Mouse (Mus musculus): Measurements from ENCODE around the gene Zfp266. TPM values are rescaled to one million over a fixed set of nuclear protein-coding genes. Genes with fewer than 3 reads are reported as not detected.

The Zfp266 gene
- polyA plus RNA-seq, 1 experiment from 2014 or later = 75.9 TPM

DNA sequence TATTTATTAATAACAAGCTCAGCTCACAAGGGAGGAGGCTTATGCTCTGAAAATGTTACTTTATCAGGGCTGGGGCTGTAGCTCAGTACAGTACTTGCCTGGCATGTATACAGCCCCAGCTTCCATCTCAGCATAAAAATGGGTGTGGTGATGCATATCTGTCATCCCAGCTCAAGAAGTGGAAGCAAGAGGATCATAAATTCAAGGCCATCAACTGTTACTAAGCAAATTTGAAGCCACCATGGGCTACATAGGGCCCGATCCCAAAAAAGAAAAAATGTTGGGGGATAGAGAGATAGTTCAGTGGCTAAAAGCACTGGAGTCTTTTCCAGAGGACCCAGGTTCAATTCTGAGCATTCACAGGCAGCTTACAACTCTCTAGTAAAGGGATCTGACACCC is 44.6 kb downstream of the Zfp266 start:
- Histone ChIP-seq H3K27me3 (ENCODE audit: insufficient read depth, poor library complexity, severe bottlenecking) (no peaks in the 10 kb centered on the region), H3K9me3 (no peaks in the 10 kb centered on the region), H3K27ac (no peak overlapping the region), H3K4me3 (no peak overlapping the region), H3K4me1 (no peaks in the 10 kb centered on the region), H3K36me3 (peaks cover 77% of the 10 kb centered on the region)
- 96% methylated on average over 1 of the region's 1 CpGs for WGBS
- no peak for DNase-seq (ENCODE audit: low spot score)

DNA sequence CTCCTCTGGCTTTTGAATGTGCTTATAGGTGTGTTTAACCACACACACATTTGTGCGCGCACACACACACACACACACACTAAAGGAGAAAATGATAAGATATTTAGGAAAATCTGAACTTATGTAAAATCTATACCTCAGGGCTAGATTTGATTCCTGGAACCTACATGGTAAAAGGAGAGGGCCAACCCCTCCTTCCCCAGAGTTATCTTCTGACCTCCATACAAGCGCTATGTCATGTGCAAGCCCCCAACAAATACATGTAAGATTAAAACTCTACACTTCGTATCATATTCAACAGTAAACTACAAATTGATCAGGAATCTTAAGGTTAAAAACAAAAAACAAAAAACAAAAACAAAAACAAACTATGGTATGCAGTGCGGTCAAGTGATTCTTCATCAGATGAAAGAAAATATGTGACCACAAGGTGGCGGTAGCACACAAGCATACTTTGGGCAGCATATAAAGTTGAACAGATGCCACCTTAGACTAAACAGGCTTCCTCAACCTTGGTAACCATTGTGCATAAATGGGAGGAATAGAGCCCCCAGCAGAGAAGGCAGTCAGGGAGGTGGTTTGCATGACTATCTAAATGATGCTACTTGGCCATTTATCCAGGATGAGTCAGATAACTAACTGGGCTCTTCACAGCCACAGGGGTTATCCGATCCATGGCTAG is 54.3 kb downstream of the Zfp266 start:
- Histone ChIP-seq H3K27ac (no peak overlapping the region), H3K9me3 (peaks cover 25% of the 10 kb centered on the region), H3K36me3 (peaks cover 33% of the 10 kb centered on the region), H3K4me1 (no peaks in the 10 kb centered on the region), H3K4me3 (no peak overlapping the region), H3K27me3 (ENCODE audit: insufficient read depth, poor library complexity, severe bottlenecking) (0 out of 2 replicates have a peak, but pooled peaks cover 3% of the 10 kb centered on the region)
- 53% methylated on average over 7 of the region's 7 CpGs for WGBS
- no peak for DNase-seq (ENCODE audit: low spot score)

- WGBS = under 1% methylated on average over 48 of the region's 48 CpGs
- no peaks in the 10 kb centered on the region for H3K9me3 ChIP-seq
- H3K27ac ChIP-seq = peak within 1 kb of the TSS; percentile 91
- H3K27me3 ChIP-seq (ENCODE audit: insufficient read depth, poor library complexity, severe bottlenecking) = 0 out of 2 replicates have a peak, but pooled peaks cover 3% of the 10 kb centered on the region
- DNase-seq (ENCODE audit: low spot score) = peak; percentile 94
- H3K36me3 ChIP-seq = peaks cover 28% of the 10 kb centered on the region
- H3K4me3 ChIP-seq = peak within 1 kb of the TSS; percentile 86
- peaks cover 12% of the 10 kb centered on the region for H3K4me1 ChIP-seq
These were observed 61.6 kb downstream of the Zfp266 start, which contains the start of gene Zfp26 for GRCm38 (mm10) chr9:20459377-20460317. Gene Zfp26, minus strand, starts transcription at chr9:20460162.

DNA sequence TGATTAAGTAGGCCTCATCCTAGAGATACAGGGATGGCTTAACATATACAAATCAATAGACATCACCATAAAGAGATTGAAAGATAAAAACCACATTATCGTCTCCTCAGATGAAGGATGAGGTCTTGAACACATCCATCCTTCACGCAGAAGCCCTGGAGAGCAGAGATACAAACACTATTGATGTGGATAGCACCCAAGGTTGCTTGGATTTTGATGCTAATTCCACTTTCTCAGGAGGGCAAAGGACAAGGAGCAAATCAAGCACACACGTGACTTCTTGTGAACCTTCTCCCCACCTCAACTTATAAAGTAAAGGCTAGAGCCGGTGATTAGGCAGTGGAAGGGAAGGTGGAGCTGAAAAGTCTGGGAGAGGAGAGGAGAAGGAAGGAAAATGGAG is 67.6 kb downstream of the Zfp266 start:
- H3K27ac ChIP-seq = no peak overlapping the region

GRCm38 (mm10) chr9:20451493-20451892 is 69.7 kb downstream of the Zfp266 start:
- 92% methylated on average over 1 of the region's 1 CpGs for WGBS
- Histone ChIP-seq H3K4me1 (0 out of 2 replicates have a peak, but pooled peaks cover 2% of the 10 kb centered on the region), H3K36me3 (peaks cover 59% of the 10 kb centered on the region), H3K9me3 (no peaks in the 10 kb centered on the region), H3K4me3 (no peak overlapping the region), H3K27ac (no peak overlapping the region), H3K27me3 (ENCODE audit: insufficient read depth, poor library complexity, severe bottlenecking) (no peaks in the 10 kb centered on the region)
- no peak for DNase-seq (ENCODE audit: low spot score)

More for the DNA sequence above, 67.6 kb downstream of the Zfp266 start:
- no peaks in the 10 kb centered on the region for H3K27me3 ChIP-seq (ENCODE audit: insufficient read depth, poor library complexity, severe bottlenecking)
- peaks cover 59% of the 10 kb centered on the region for H3K36me3 ChIP-seq
- H3K4me3 ChIP-seq = no peak overlapping the region
- 86% methylated on average over 4 of the region's 4 CpGs for WGBS
- H3K4me1 ChIP-seq = peaks cover 9% of the 10 kb centered on the region
- no peaks in the 10 kb centered on the region for H3K9me3 ChIP-seq
- DNase-seq (ENCODE audit: low spot score) = no peak

Other genes with a start within 250 kb of the Zfp266 start
- gene Olfr39, start 239.1 kb downstream of the Zfp266 start, polyA plus RNA-seq (2016; fragmentation: Nextera tagmentation; extraction: Ambion mirVana) = not detected in 2 replicates
- not detected in 2 replicates for gene Olfr873, start 222.9 kb downstream of the Zfp266 start, polyA plus RNA-seq (2016; fragmentation: Nextera tagmentation; extraction: Ambion mirVana)
- gene Olfr18, start 185.3 kb downstream of the Zfp266 start, polyA plus RNA-seq (2016; fragmentation: Nextera tagmentation; extraction: Ambion mirVana) = 0.06 TPM in 1 of 2 replicates, not detected in the other
- 20.9 and 25.0 TPM in 2 replicates for gene Zfp560, start 136.2 kb downstream of the Zfp266 start, polyA plus RNA-seq (2016; fragmentation: Nextera tagmentation; extraction: Ambion mirVana)
- 15.5 and 16.9 TPM in 2 replicates for gene Zfp26, start 61.3 kb downstream of the Zfp266 start, polyA plus RNA-seq (2016; fragmentation: Nextera tagmentation; extraction: Ambion mirVana)
- 13.9 and 15.7 TPM in 2 replicates for gene Zfp426, start 28.7 kb downstream of the Zfp266 start, polyA plus RNA-seq (2016; fragmentation: Nextera tagmentation; extraction: Ambion mirVana)
- 10.2 and 11.6 TPM in 2 replicates for gene Zfp846, start 59.9 kb upstream of the Zfp266 start, polyA plus RNA-seq (2016; fragmentation: Nextera tagmentation; extraction: Ambion mirVana)
- 285 and 287 TPM in 2 replicates for gene Ubl5, start 121.5 kb upstream of the Zfp266 start, polyA plus RNA-seq (2016; fragmentation: Nextera tagmentation; extraction: Ambion mirVana)
- gene Fbxl12, start 123.3 kb upstream of the Zfp266 start, polyA plus RNA-seq (2016; fragmentation: Nextera tagmentation; extraction: Ambion mirVana) = 22.2 and 23.0 TPM in 2 replicates
- 68.6 and 80.2 TPM in 2 replicates for gene Pin1, start 130.7 kb upstream of the Zfp266 start, polyA plus RNA-seq (2016; fragmentation: Nextera tagmentation; extraction: Ambion mirVana)
- 1.3 and 3.2 TPM in 2 replicates for gene Olfm2, start 224.9 kb upstream of the Zfp266 start, polyA plus RNA-seq (2016; fragmentation: Nextera tagmentation; extraction: Ambion mirVana)

Measured in heart, embryonic 10.5 days (tissue).